Mouse (Mus musculus): ENCODE data around the gene Mpp5. TPM values are rescaled to one million over a fixed set of nuclear protein-coding genes. Genes with fewer than 3 reads are reported as not detected.
A peak's percentile ranks its signal among the peaks of the same experiment; 100 is the strongest.

Gene Mpp5
- polyA plus RNA-seq, 1 experiment from 2014 or later: 23.7 TPM

DNA sequence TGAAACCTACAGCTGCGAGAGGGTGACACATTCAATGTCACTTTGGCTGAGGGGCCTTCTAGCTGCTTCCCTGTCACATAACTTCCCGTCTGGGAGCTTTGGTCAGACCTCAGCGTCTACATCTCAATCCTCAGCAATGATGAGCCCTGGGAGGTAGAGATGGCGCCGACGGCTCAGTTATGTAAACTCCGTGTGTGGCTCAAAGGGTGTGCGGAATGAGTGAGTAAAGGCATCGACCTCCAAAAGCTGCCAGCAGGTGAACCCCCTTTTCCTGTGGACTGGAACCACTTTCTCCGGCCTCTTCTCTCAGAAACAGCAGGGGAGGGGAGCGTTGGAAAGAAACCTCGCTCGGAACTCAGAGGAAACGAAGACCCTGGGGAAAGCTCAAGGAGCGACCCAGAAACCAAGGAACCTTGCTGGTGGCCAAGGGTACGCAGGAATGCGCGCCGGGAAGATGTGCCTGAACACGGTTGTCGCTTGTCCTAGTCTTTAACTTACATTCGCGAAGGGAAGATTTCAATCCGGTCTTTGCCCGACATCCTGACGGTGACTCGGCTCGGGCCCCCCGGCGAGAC is 112.3 kb downstream of the Mpp5 start:
- DNase-seq (ENCODE audit: low spot score) (no peak), ATAC-seq (replicated peaks; ENCODE audit: insufficient number of reproducible peaks, low FRiP score, low TSS enrichment, low read depth) (no peak)
- no peaks in the 10 kb centered on the region for H3K9me3 ChIP-seq (replicated peaks; ENCODE audit: control insufficient read depth, low read length)
- under 1% methylated on average over 30 of the region's 30 CpGs for WGBS
- H3K4me3 ChIP-seq (ENCODE audit: low read depth, low read length): peak overlapping the region; percentile 87
- H3K36me3 ChIP-seq (replicated peaks; ENCODE audit: control insufficient read depth, insufficient read depth, low read depth, low read length): no peaks in the 10 kb centered on the region
- H3K27me3 ChIP-seq (ENCODE audit: control insufficient read depth, insufficient read depth, low read length): no peaks in the 10 kb centered on the region
- H3K9ac ChIP-seq (replicated peaks; ENCODE audit: low read length): peak overlapping the region; percentile 79
- peak overlapping the region; percentile 81 for H3K4me2 ChIP-seq (ENCODE audit: low read depth, low read length)
- 0 out of 2 replicates have a peak overlapping the region, but pooled peaks have one; percentile 41 for H3K27ac ChIP-seq (replicated peaks; ENCODE audit: low read depth, low read length)
- H3K4me1 ChIP-seq (ENCODE audit: control insufficient read depth, insufficient read depth, low read length): no peaks in the 10 kb centered on the region

DNA sequence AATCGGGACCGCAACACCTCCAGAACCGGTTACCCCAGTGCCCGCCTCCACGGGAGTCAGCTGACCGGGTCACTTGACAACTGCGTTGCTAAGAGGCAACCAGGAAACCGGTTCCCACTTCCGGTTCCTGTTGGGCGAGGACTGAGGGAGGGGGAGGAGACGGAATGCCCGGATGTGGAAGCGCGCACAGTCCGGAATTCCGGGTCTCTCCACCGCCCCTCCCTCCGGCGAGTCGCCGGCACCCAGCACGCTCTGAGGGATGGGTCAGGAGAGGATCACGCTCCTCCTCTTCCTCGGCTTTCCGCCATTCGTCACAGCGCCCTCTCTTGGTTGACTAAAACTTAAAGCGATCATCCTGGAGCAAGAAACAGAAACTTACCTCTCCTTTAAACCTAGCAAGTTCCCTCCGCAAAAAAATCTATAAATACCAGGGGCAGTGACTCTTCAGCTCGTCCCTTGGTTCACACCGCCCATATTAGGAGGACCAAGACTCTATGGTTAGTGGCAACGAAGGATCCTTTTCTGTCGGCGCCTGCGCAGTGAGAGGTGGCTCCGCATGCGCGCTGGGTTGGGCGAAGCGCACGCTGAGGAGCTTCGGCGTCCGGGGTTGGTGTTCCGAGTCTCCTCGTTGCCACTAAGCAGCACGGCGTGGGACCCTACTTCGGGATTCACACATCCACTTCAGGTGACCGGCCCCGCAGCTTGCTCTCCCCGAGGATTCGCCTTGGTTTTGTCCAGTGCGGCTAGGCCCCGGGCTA is 113.0 kb downstream of the Mpp5 start, which contains the start of the genes Atp6v1d and Eif2s1:
Gene Atp6v1d, minus strand, starts transcription at position 143 of the 758 bp plus-strand sequence.
Gene Eif2s1, plus strand, starts transcription at position 324 of the 758 bp plus-strand sequence.
- under 1% methylated on average over 55 of the region's 55 CpGs for WGBS

DNA sequence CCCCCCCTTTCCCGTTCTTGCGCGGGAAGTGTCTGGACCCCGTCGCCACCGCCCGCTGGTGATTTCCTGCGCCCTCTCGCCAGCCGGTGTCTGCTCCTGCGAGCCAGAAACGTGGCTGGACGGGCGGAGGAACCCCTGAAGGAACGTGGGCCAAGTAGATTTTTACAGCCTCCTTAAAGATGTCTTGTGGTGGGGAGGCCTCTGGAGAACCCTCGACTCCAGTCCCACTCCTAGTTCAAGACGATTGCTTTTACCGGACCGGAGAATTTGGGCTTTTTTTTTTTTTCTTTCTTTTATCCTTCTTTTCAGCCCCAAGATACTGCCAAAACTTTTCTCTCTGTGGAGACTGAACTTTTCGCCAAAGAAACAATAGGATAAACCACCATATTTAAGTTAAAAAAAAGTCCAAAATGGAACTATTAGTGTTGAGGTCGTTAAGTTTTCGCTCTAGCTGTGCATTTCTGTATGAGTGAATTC is 113.6 kb downstream of the Mpp5 start:
- Histone ChIP-seq H3K4me2 (ENCODE audit: low read depth, low read length) (peak overlapping the region; percentile 52), H3K27ac (replicated peaks; ENCODE audit: low read depth, low read length) (peak overlapping the region; percentile 49), H3K27me3 (ENCODE audit: control insufficient read depth, insufficient read depth, low read length) (no peaks in the 10 kb centered on the region), H3K4me3 (ENCODE audit: low read depth, low read length) (peak overlapping the region; percentile 87), H3K9ac (replicated peaks; ENCODE audit: low read length) (peak overlapping the region; percentile 85), H3K36me3 (replicated peaks; ENCODE audit: control insufficient read depth, insufficient read depth, low read depth, low read length) (no peaks in the 10 kb centered on the region), H3K9me3 (replicated peaks; ENCODE audit: control insufficient read depth, low read length) (no peaks in the 10 kb centered on the region), H3K4me1 (ENCODE audit: control insufficient read depth, insufficient read depth, low read length) (no peaks in the 10 kb centered on the region)
- under 1% methylated on average over 22 of the region's 22 CpGs for WGBS
- ATAC-seq (replicated peaks; ENCODE audit: insufficient number of reproducible peaks, low FRiP score, low TSS enrichment, low read depth) (no peak), DNase-seq (ENCODE audit: low spot score) (no peak)

More for the DNA sequence above, 113.0 kb downstream of the Mpp5 start, which contains the start of the genes Atp6v1d and Eif2s1:
- no peaks in the 10 kb centered on the region for H3K4me1 ChIP-seq (ENCODE audit: control insufficient read depth, insufficient read depth, low read length)
- H3K4me2 ChIP-seq (ENCODE audit: low read depth, low read length): peak within 1 kb of the TSS; percentile 81
- no peaks in the 10 kb centered on the region for H3K27me3 ChIP-seq (ENCODE audit: control insufficient read depth, insufficient read depth, low read length)
- H3K4me3 ChIP-seq (ENCODE audit: low read depth, low read length): peak within 1 kb of the TSS; percentile 87
- no peaks in the 10 kb centered on the region for H3K9me3 ChIP-seq (replicated peaks; ENCODE audit: control insufficient read depth, low read length)
- H3K36me3 ChIP-seq (replicated peaks; ENCODE audit: control insufficient read depth, insufficient read depth, low read depth, low read length): no peaks in the 10 kb centered on the region
- DNase-seq (ENCODE audit: low spot score) (peak; percentile 99), ATAC-seq (replicated peaks; ENCODE audit: insufficient number of reproducible peaks, low FRiP score, low TSS enrichment, low read depth) (peak; percentile 100)
- H3K27ac ChIP-seq (replicated peaks; ENCODE audit: low read depth, low read length): peak within 1 kb of the TSS; percentile 49
- peak within 1 kb of the TSS; percentile 85 for H3K9ac ChIP-seq (replicated peaks; ENCODE audit: low read length)

DNA sequence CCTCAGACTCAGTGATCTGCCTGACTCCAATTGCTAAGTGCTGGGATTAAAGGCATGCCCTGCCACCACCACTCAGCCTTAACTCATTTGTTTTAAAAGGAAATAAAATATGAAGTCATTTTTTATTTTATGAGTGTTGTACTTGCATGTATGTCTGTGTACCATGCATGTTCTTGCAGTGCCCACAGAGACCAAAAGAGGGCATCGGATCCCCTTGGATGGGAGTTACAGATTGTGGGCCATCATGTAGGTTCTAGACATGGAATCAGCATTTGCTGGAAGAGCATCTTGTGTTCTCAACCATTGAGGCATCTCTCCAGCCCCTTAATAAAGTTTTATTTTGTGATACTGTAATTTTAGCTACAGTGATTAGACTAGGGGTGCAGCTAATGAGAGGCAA is 116.7 kb downstream of the Mpp5 start:
- 90% methylated on average over 1 of the region's 1 CpGs for WGBS
- ATAC-seq (replicated peaks; ENCODE audit: insufficient number of reproducible peaks, low FRiP score, low TSS enrichment, low read depth) (no peak), DNase-seq (ENCODE audit: low spot score) (peak; percentile 16)
- Histone ChIP-seq H3K4me1 (ENCODE audit: control insufficient read depth, insufficient read depth, low read length) (no peaks in the 10 kb centered on the region), H3K27me3 (ENCODE audit: control insufficient read depth, insufficient read depth, low read length) (no peaks in the 10 kb centered on the region), H3K4me2 (ENCODE audit: low read depth, low read length) (no peak overlapping the region), H3K9ac (replicated peaks; ENCODE audit: low read length) (no peak overlapping the region), H3K4me3 (ENCODE audit: low read depth, low read length) (no peak overlapping the region), H3K9me3 (replicated peaks; ENCODE audit: control insufficient read depth, low read length) (no peaks in the 10 kb centered on the region), H3K27ac (replicated peaks; ENCODE audit: low read depth, low read length) (no peak overlapping the region), H3K36me3 (replicated peaks; ENCODE audit: control insufficient read depth, insufficient read depth, low read depth, low read length) (no peaks in the 10 kb centered on the region)

DNA sequence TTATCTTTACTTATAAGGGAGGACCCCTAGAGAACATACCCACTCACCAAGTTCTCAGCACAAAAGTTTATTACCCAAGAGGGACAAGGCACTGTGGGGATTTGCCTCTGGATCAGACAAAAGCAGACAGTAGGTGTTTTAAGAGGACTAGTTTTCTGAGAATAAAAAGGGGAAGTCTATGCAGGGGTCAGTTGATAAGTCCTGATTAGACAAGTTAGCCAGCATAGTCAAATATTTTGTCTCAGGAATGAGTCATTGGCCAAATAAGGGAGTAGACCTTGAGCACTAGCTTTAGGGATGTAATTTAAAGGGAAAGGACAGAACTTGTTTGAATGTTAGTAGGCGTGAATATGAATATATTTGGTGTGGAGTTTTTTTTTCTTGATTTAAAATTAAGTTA is 119.4 kb downstream of the Mpp5 start:
- ATAC-seq (replicated peaks; ENCODE audit: insufficient number of reproducible peaks, low FRiP score, low TSS enrichment, low read depth): no peak

DNA sequence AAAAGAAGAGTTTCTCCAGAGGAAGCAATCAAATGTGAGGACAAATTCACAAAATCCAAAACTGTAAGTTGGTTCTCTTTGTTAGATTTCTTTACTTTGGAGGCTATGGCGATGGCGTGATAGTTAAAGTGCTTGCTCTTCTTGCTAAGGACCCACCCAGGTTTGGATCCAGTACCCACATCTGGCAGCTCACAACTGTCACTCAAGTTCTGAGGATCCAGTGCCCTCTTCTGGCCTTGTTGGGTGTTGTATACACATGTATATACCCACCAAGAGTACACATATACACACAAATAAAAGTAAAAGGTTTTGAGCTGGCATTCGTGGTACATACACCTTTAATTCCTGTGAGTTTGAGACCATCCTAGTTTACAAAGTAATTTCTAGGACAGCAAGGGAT is 125.9 kb downstream of the Mpp5 start:
- Histone ChIP-seq H3K36me3 (replicated peaks; ENCODE audit: control insufficient read depth, insufficient read depth, low read depth, low read length) (peaks cover 4% of the 10 kb centered on the region; the same call in 1 of the 2 replicates), H3K4me3 (ENCODE audit: low read depth, low read length) (no peak overlapping the region), H3K9ac (replicated peaks; ENCODE audit: low read length) (no peak overlapping the region), H3K4me1 (ENCODE audit: control insufficient read depth, insufficient read depth, low read length) (no peaks in the 10 kb centered on the region), H3K27me3 (ENCODE audit: control insufficient read depth, insufficient read depth, low read length) (no peaks in the 10 kb centered on the region), H3K9me3 (replicated peaks; ENCODE audit: control insufficient read depth, low read length) (no peaks in the 10 kb centered on the region), H3K4me2 (ENCODE audit: low read depth, low read length) (no peak overlapping the region), H3K27ac (replicated peaks; ENCODE audit: low read depth, low read length) (no peak overlapping the region)
- WGBS: 89% methylated on average over 3 of the region's 3 CpGs
- DNase-seq (ENCODE audit: low spot score) (no peak), ATAC-seq (replicated peaks; ENCODE audit: insufficient number of reproducible peaks, low FRiP score, low TSS enrichment, low read depth) (no peak)

More for the DNA sequence above, 119.4 kb downstream of the Mpp5 start:
- 89% methylated on average over 1 of the region's 1 CpGs for WGBS
- Histone ChIP-seq H3K4me2 (ENCODE audit: low read depth, low read length) (no peak overlapping the region), H3K27me3 (ENCODE audit: control insufficient read depth, insufficient read depth, low read length) (no peaks in the 10 kb centered on the region), H3K9ac (replicated peaks; ENCODE audit: low read length) (no peak overlapping the region), H3K36me3 (replicated peaks; ENCODE audit: control insufficient read depth, insufficient read depth, low read depth, low read length) (no peaks in the 10 kb centered on the region), H3K4me1 (ENCODE audit: control insufficient read depth, insufficient read depth, low read length) (no peaks in the 10 kb centered on the region), H3K4me3 (ENCODE audit: low read depth, low read length) (no peak overlapping the region), H3K9me3 (replicated peaks; ENCODE audit: control insufficient read depth, low read length) (no peaks in the 10 kb centered on the region), H3K27ac (replicated peaks; ENCODE audit: low read depth, low read length) (no peak overlapping the region)
- no peak for DNase-seq (ENCODE audit: low spot score)

DNA sequence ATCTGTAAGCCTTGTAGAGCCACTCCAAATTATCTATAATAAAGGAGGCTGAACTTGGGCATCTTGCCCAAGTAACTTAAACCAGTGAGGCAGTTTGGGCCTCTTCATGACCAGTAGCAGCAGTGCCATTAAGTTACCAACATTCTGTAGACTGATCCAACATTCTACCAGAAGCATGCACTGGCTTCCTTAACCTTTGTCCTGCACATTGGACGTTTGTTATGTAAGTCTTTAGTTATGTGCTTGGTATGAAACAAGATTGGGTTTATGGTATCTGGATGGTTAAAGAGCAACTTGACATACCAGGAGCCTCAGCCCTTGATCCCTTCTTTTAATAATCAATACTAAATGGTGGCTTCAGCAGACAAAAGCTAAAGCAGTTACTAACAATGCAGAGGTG is 141.4 kb downstream of the Mpp5 start:
- peaks cover 6% of the 10 kb centered on the region; the same call in 1 of the 2 replicates for H3K36me3 ChIP-seq (replicated peaks; ENCODE audit: control insufficient read depth, insufficient read depth, low read depth, low read length)
- H3K27me3 ChIP-seq (ENCODE audit: control insufficient read depth, insufficient read depth, low read length): no peaks in the 10 kb centered on the region
- DNase-seq (ENCODE audit: low spot score) (no peak), ATAC-seq (replicated peaks; ENCODE audit: insufficient number of reproducible peaks, low FRiP score, low TSS enrichment, low read depth) (no peak)
- no peak overlapping the region for H3K27ac ChIP-seq (replicated peaks; ENCODE audit: low read depth, low read length)
- 68% methylated on average over 1 of the region's 1 CpGs for WGBS
- no peaks in the 10 kb centered on the region for H3K9me3 ChIP-seq (replicated peaks; ENCODE audit: control insufficient read depth, low read length)
- H3K4me2 ChIP-seq (ENCODE audit: low read depth, low read length): no peak overlapping the region
- no peaks in the 10 kb centered on the region for H3K4me1 ChIP-seq (ENCODE audit: control insufficient read depth, insufficient read depth, low read length)
- H3K9ac ChIP-seq (replicated peaks; ENCODE audit: low read length): no peak overlapping the region
- no peak overlapping the region for H3K4me3 ChIP-seq (ENCODE audit: low read depth, low read length)

Measured in embryonic facial prominence, embryonic 11.5 days (tissue).